Mouse (Mus musculus) liver, adult 2 months (tissue): ENCODE measurements at regions not wholly inside any gene's neighbourhood (a gene's known extent, or its start where the extent isn't known, plus 50 kb on each side); places are given as distances from the start of the nearest gene placed in this dataset.

Source experiments
- DNase-seq: peaks from one replicate; pipeline ENCODE4 v3.0.0-alpha.2; 2011; ENCODE audit warnings: low read depth, low spot score; ENCODE audit errors: extremely low read depth
- H3K27ac ChIP-seq: fragments of 200-500 bp; replicated peaks from 2 replicates; pipeline ENCODE4 v1.5.1; 2012; ENCODE audit warnings: low read depth, mild to moderate bottlenecking, control low read depth, inconsistent platforms, low read length; ENCODE audit not compliant: insufficient read depth
- H3K27me3 ChIP-seq: fragments of 200-500 bp; 2 replicates; pipeline ENCODE4 v1.6.1; 2012; ENCODE audit warnings: mild to moderate bottlenecking, moderate library complexity, low read length, inconsistent platforms; ENCODE audit not compliant: control insufficient read depth, insufficient read depth
- H3K36me3 ChIP-seq: fragments of 200-500 bp; 2 replicates; pipeline ENCODE4 v1.6.1; 2012; ENCODE audit warnings: low read length, inconsistent platforms; ENCODE audit not compliant: control insufficient read depth, insufficient read depth
- H3K4me1 ChIP-seq: fragments of 200-500 bp; 2 replicates; pipeline ENCODE4 v1.6.1; 2011; ENCODE audit warnings: low read length; ENCODE audit not compliant: control insufficient read depth, insufficient read depth
- H3K4me3 ChIP-seq: fragments of 200-500 bp; 2 replicates; pipeline ENCODE4 v1.5.1; 2011; ENCODE audit warnings: low read depth, mild to moderate bottlenecking, control low read depth, low read length, moderate library complexity; ENCODE audit not compliant: insufficient read depth
- H3K79me2 ChIP-seq: fragments of 200-500 bp; 2 replicates; pipeline ENCODE4 v1.6.1; 2012; ENCODE audit warnings: inconsistent platforms, mild to moderate bottlenecking, low read length, moderate library complexity; ENCODE audit not compliant: control insufficient read depth, insufficient read depth
- H3K9ac ChIP-seq: fragments of 200-500 bp; 2 replicates; pipeline ENCODE4 v1.6.1; 2012; ENCODE audit warnings: low read depth, mild to moderate bottlenecking, control low read depth, inconsistent platforms, low read length
- CTCF ChIP-seq: fragments of 200-500 bp; IDR thresholded peaks from 2 replicates; pipeline ENCODE4 v1.5.1; 2011; ENCODE audit warnings: low read depth, low read length, control low read depth
- POLR2A ChIP-seq: fragments of 200-500 bp; IDR thresholded peaks from 2 replicates; pipeline ENCODE4 v1.6.1; 2011; ENCODE audit warnings: low read length, control low read depth; ENCODE audit not compliant: insufficient read depth; ENCODE audit errors: extremely low read depth
- WGBS: fragments of 180-500 bp; shearing (Covaris S2); methylation state at CpG from one replicate; pipeline ENCODE4 v1.1.7; 2018; 5-methylcytosine and 5-hydroxymethylcytosine counted together

GRCm38 (mm10) chrX:167139110-167139509, 70.0 kb downstream of the Tmsb4x start:
- Histone ChIP-seq H3K4me1 (no peaks in the 10 kb centered on the region), H3K9ac (no peak overlapping the region), H3K79me2 (no peaks in the 10 kb centered on the region), H3K27me3 (no peaks in the 10 kb centered on the region), H3K27ac (no peak overlapping the region), H3K36me3 (no peaks in the 10 kb centered on the region), H3K4me3 (no peak overlapping the region)
- TF ChIP-seq POLR2A (no peak), CTCF (no peak)
- 65% methylated on average over 2 of the region's 2 CpGs for WGBS
- DNase-seq: no peak

- 92% methylated on average over 3 of the region's 3 CpGs for WGBS
- no peak for DNase-seq
- TF ChIP-seq POLR2A (no peak), CTCF (no peak)
Observed at GRCm38 (mm10) chrX:167134250-167134649, 74.9 kb downstream of the Tmsb4x start.

GRCm38 (mm10) chrX:167132989-167133395, 76.1 kb downstream of the Tmsb4x start:
- 62% methylated on average over 4 of the region's 4 CpGs for WGBS
- Histone ChIP-seq H3K4me1 (no peaks in the 10 kb centered on the region; the same call in 1 of the 2 replicates), H3K9ac (no peak overlapping the region), H3K79me2 (no peaks in the 10 kb centered on the region), H3K27me3 (no peaks in the 10 kb centered on the region), H3K4me3 (no peak overlapping the region), H3K36me3 (no peaks in the 10 kb centered on the region), H3K27ac (no peak overlapping the region)
- no peak for TF ChIP-seq POLR2A
- no peak for TF ChIP-seq CTCF
- peak; percentile 22 for DNase-seq

More at GRCm38 (mm10) chrX:167134250-167134649, 74.9 kb downstream of the Tmsb4x start:
- Histone ChIP-seq H3K4me1 (no peaks in the 10 kb centered on the region; the same call in 1 of the 2 replicates), H3K9ac (no peak overlapping the region), H3K36me3 (no peaks in the 10 kb centered on the region), H3K27me3 (no peaks in the 10 kb centered on the region), H3K79me2 (no peaks in the 10 kb centered on the region), H3K27ac (no peak overlapping the region), H3K4me3 (no peak overlapping the region)

- Histone ChIP-seq H3K27ac (no peak overlapping the region), H3K36me3 (no peaks in the 10 kb centered on the region), H3K27me3 (no peaks in the 10 kb centered on the region), H3K4me3 (no peak overlapping the region), H3K79me2 (no peaks in the 10 kb centered on the region), H3K9ac (no peak overlapping the region), H3K4me1 (no peaks in the 10 kb centered on the region; the same call in 1 of the 2 replicates)
- 91% methylated on average over 3 of the region's 3 CpGs for WGBS
- TF ChIP-seq POLR2A (no peak), CTCF (no peak)
- DNase-seq: no peak
Observed at GRCm38 (mm10) chrX:167131317-167131716, 77.8 kb downstream of the Tmsb4x start.

GRCm38 (mm10) chrX:167130601-167131000, 78.5 kb downstream of the Tmsb4x start:
- no peaks in the 10 kb centered on the region; the same call in 1 of the 2 replicates for H3K4me1 ChIP-seq
- 88% methylated on average over 5 of the region's 5 CpGs for WGBS
- H3K36me3 ChIP-seq: no peaks in the 10 kb centered on the region
- no peak overlapping the region for H3K27ac ChIP-seq
- no peaks in the 10 kb centered on the region for H3K27me3 ChIP-seq
- no peak overlapping the region for H3K9ac ChIP-seq
- TF ChIP-seq CTCF: no peak
- TF ChIP-seq POLR2A: no peak
- no peak overlapping the region for H3K4me3 ChIP-seq
- no peaks in the 10 kb centered on the region for H3K79me2 ChIP-seq
- no peak for DNase-seq

- Histone ChIP-seq H3K79me2 (no peaks in the 10 kb centered on the region), H3K9ac (no peak overlapping the region), H3K36me3 (no peaks in the 10 kb centered on the region), H3K27me3 (no peaks in the 10 kb centered on the region), H3K4me3 (no peak overlapping the region), H3K4me1 (no peaks in the 10 kb centered on the region), H3K27ac (no peak overlapping the region)
- TF ChIP-seq POLR2A: no peak
- no peak for DNase-seq
- 94% methylated on average over 4 of the region's 4 CpGs for WGBS
Observed at GRCm38 (mm10) chrX:167119288-167119687, 89.8 kb downstream of the Tmsb4x start.
